In genomic region chr19:58627406-58628337, GRCm38 (mm10) we compare ENCODE assay signal across 8 mouse cellular contexts. TPM values are rescaled to one million over a fixed set of nuclear protein-coding genes. Genes with fewer than 3 reads are reported as not detected.
DNase-seq lines count a peak whose midpoint lies in the region; ATAC-seq lines count a peak whose summit lies in the region.

No protein-coding gene starts in this region.

- no peak overlapping the region for H3K4me3 ChIP-seq in embryonic facial prominence, embryonic 14.5 days (ENCODE audit: low read depth, low read length)
- H3K4me3 ChIP-seq in kidney, embryonic 16.5 days (ENCODE audit: low read length) = peak overlapping the region; percentile 24
- no peak overlapping the region for H3K4me3 ChIP-seq in midbrain, embryonic 13.5 days (replicated peaks)

- peak; percentile 6 for DNase-seq in kidney, adult 18-20 months
- DNase-seq in kidney, adult 11 months = no peak
- DNase-seq in NIH3T3 (ENCODE audit: low read depth) = peak; percentile 74
- peak; percentile 57 for DNase-seq in embryonic facial prominence, embryonic 14.5 days (ENCODE audit: low spot score)
- DNase-seq in spleen, postnatal 10 days (ENCODE audit: low spot score in 2 of 2) = no peak
- no peak for DNase-seq in frontal cortex, postnatal 14 days (ENCODE audit: low spot score in 2 of 2)

- no peak overlapping the region for H3K9ac ChIP-seq in embryonic facial prominence, embryonic 14.5 days (ENCODE audit: low read depth, low read length)
- peak overlapping the region; percentile 35; the same call in 1 of the 2 replicates for H3K9ac ChIP-seq in kidney, embryonic 16.5 days (replicated peaks; ENCODE audit: low read length)
- H3K9ac ChIP-seq in midbrain, embryonic 13.5 days (replicated peaks) = no peak overlapping the region; the same call in 1 of the 2 replicates

- H3K4me2 ChIP-seq in embryonic facial prominence, embryonic 14.5 days (ENCODE audit: low read depth, low read length) = peak overlapping the region; percentile 40
- H3K4me2 ChIP-seq in kidney, embryonic 16.5 days (replicated peaks; ENCODE audit: low read depth, low read length) = peak overlapping the region; percentile 46
- H3K4me2 ChIP-seq in midbrain, embryonic 13.5 days (replicated peaks) = 0 out of 2 replicates have a peak overlapping the region, but pooled peaks have one; percentile 10

- H3K36me3 ChIP-seq in embryonic facial prominence, embryonic 14.5 days (ENCODE audit: control insufficient read depth, insufficient read depth, low read length) = no peaks in the 10 kb centered on the region
- H3K36me3 ChIP-seq in kidney, embryonic 16.5 days (ENCODE audit: insufficient read depth, low read length) = no peaks in the 10 kb centered on the region
- no peaks in the 10 kb centered on the region for H3K36me3 ChIP-seq in midbrain, embryonic 13.5 days

- no peaks in the 10 kb centered on the region for H3K9me3 ChIP-seq in embryonic facial prominence, embryonic 14.5 days (ENCODE audit: control insufficient read depth, low read length)
- no peaks in the 10 kb centered on the region for H3K9me3 ChIP-seq in kidney, embryonic 16.5 days (ENCODE audit: low read length)
- no peaks in the 10 kb centered on the region for H3K9me3 ChIP-seq in midbrain, embryonic 13.5 days

- WGBS in embryonic facial prominence, embryonic 14.5 days = 37% methylated on average over 22 of the region's 22 CpGs
- 36% methylated on average over 22 of the region's 22 CpGs for WGBS in kidney, embryonic 16.5 days
- 45% methylated on average over 22 of the region's 22 CpGs for WGBS in midbrain, embryonic 13.5 days

- ATAC-seq in embryonic facial prominence, embryonic 14.5 days (ENCODE audit: low read depth) = no peak
- no peak for ATAC-seq in kidney, embryonic 16.5 days (ENCODE audit: low FRiP score, low TSS enrichment)
- ATAC-seq in midbrain, embryonic 13.5 days = no peak

- H3K4me1 ChIP-seq in embryonic facial prominence, embryonic 14.5 days (ENCODE audit: control insufficient read depth, insufficient read depth, low read length) = no peaks in the 10 kb centered on the region
- no peaks in the 10 kb centered on the region for H3K4me1 ChIP-seq in kidney, embryonic 16.5 days (ENCODE audit: insufficient read depth, low read length)
- no peaks in the 10 kb centered on the region for H3K4me1 ChIP-seq in midbrain, embryonic 13.5 days (replicated peaks)

- H3K27ac ChIP-seq in embryonic facial prominence, embryonic 14.5 days (replicated peaks; ENCODE audit: low read depth, low read length) = no peak overlapping the region
- no peak overlapping the region for H3K27ac ChIP-seq in kidney, embryonic 16.5 days (ENCODE audit: low read length)
- no peak overlapping the region for H3K27ac ChIP-seq in midbrain, embryonic 13.5 days

- H3K27me3 ChIP-seq in embryonic facial prominence, embryonic 14.5 days (replicated peaks; ENCODE audit: control insufficient read depth, insufficient read depth, low read length) = no peaks in the 10 kb centered on the region
- no peaks in the 10 kb centered on the region for H3K27me3 ChIP-seq in kidney, embryonic 16.5 days (ENCODE audit: insufficient read depth, low read length)
- H3K27me3 ChIP-seq in midbrain, embryonic 13.5 days = no peaks in the 10 kb centered on the region

RNA-seq across cellular contexts. Expression of gene Pnlip, which starts 24.6 kb away (rescaled TPM):
- polyA plus RNA-seq in embryonic facial prominence, embryonic 14.5 days (2014; fragmentation: Nextera tagmentation; extraction: Ambion mirVana) = not detected in 2 replicates
- polyA plus RNA-seq in kidney, embryonic 16.5 days (2015; fragmentation: Nextera tagmentation; extraction: Ambion mirVana) = not detected in 2 replicates
- not detected in 2 replicates for polyA plus RNA-seq in midbrain, embryonic 13.5 days (2015; fragmentation: Nextera tagmentation; extraction: Ambion mirVana)

Comparison
In these comparisons a context has a peak if more than half of its experiments do, and no peak if none do; other contexts are left out.
1. DNase-seq: peak in kidney, adult 18-20 months (single experiment), NIH3T3 (single experiment) and embryonic facial prominence, embryonic 14.5 days (single experiment); none in kidney, adult 11 months (single experiment), spleen, postnatal 10 days (0 of 2) and frontal cortex, postnatal 14 days (0 of 2).
2. Peak in every context shown above with its lines, with median percentiles within 50 percentile points of each other: H3K4me2 ChIP-seq.